Mouse (Mus musculus): Measurements from ENCODE around the gene Myo7a.

DNA sequence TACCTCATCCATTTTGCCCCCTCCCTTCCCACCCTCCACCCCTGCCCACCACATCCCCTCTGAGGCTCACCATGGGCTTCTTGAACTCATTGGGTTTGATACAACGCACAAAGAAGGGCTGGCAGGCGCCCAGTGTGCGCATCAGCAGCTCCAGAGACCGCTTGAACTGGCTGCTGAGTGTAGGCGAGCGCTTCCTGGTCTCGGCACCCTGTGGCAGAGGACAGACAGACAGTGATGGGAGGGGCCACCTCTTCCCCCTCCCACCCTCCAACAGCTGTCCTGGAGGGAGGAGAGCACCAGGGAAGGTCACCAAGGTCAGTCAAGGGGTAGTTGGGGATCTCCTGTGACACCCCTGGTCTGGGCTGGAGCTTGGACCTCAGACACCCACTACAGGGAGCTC lies 34.0 kb downstream of the Myo7a start:
- TF ChIP-seq CTCF (IDR thresholded peaks at IDR 0.05; ENCODE audit: extremely low read depth, insufficient read depth, insufficient read length, insufficient replicate concordance) (no peak), POLR2A (IDR thresholded peaks at IDR 0.05; ENCODE audit: low read depth, low read length) (no peak)

Data from spleen, adult 2 months (tissue).